Mouse (Mus musculus) intestine, postnatal 0 days (tissue): ENCODE data around the gene Runx1. TPM values are rescaled to one million over a fixed set of nuclear protein-coding genes. Genes with fewer than 3 reads are reported as not detected.

Source experiments
- ATAC-seq: fragments of 200-750 bp; cut with Nextera tagmentation; 2 replicates; pipeline ENCODE4 v1.8.0; 2017; ENCODE audit warnings: mild to moderate bottlenecking, moderate TSS enrichment, moderate library complexity
- H3K27ac ChIP-seq: fragments of 300-500 bp; sonication (generic); 2 replicates; pipeline ENCODE4 v1.5.1; 2014; ENCODE audit warnings: mild to moderate bottlenecking, low read depth, low read length, moderate library complexity
- H3K27me3 ChIP-seq: fragments of 300-500 bp; sonication (generic); replicated peaks from 2 replicates; pipeline ENCODE4 v1.6.1; 2014; ENCODE audit warnings: low read length, mixed read lengths; ENCODE audit not compliant: control insufficient read depth, insufficient read depth
- H3K36me3 ChIP-seq: fragments of 300-500 bp; sonication (generic); 2 replicates; pipeline ENCODE4 v1.6.1; 2014; ENCODE audit warnings: mild to moderate bottlenecking, moderate library complexity; ENCODE audit not compliant: control insufficient read depth, insufficient read depth
- H3K4me1 ChIP-seq: fragments of 300-500 bp; sonication (generic); replicated peaks from 2 replicates; pipeline ENCODE4 v1.6.1; 2014; ENCODE audit warnings: antibody characterized with exemption, low read length, mixed read lengths; ENCODE audit not compliant: control insufficient read depth, insufficient read depth
- H3K4me2 ChIP-seq: fragments of 300-500 bp; sonication (generic); replicated peaks from 2 replicates; pipeline ENCODE4 v1.6.1; 2014; ENCODE audit warnings: low read depth, mild to moderate bottlenecking, moderate library complexity
- H3K4me3 ChIP-seq: fragments of 300-500 bp; sonication (generic); 2 replicates; pipeline ENCODE4 v1.5.1; 2014; ENCODE audit warnings: low read depth, low read length
- H3K9ac ChIP-seq: fragments of 300-500 bp; sonication (generic); 2 replicates; pipeline ENCODE4 v1.6.1; 2014; ENCODE audit warnings: mild to moderate bottlenecking, low read depth, low read length
- H3K9me3 ChIP-seq: fragments of 300-500 bp; sonication (generic); 2 replicates; pipeline ENCODE4 v1.6.1; 2016; ENCODE audit warnings: mixed run types; ENCODE audit not compliant: control insufficient read depth
- CTCF ChIP-seq: sonication (generic); IDR thresholded peaks from 2 replicates; pipeline ENCODE4 v1.5.1; 2016; ENCODE audit warnings: low read depth, mild to moderate bottlenecking, control low read depth, antibody characterized with exemption, moderate library complexity
- WGBS: fragments of 180-500 bp; shearing (Covaris S2); extraction: QIAGEN DNeasy Blood & Tissue Kit; methylation state at CpG from one replicate; pipeline ENCODE4 v1.1.7; 2014; 5-methylcytosine and 5-hydroxymethylcytosine counted together
- polyA plus RNA-seq: library from polyadenylated mRNA; unstranded; fragments of >200 nt; fragmentation: Nextera tagmentation; extraction: Ambion mirVana; gene quantifications from 2 replicates; pipeline ENCODE4 v1.2.1, GENCODE M21; 2015

The Runx1 gene
- polyA plus RNA-seq, 1 experiment from 2014 or later, result 1.7 TPM

DNA sequence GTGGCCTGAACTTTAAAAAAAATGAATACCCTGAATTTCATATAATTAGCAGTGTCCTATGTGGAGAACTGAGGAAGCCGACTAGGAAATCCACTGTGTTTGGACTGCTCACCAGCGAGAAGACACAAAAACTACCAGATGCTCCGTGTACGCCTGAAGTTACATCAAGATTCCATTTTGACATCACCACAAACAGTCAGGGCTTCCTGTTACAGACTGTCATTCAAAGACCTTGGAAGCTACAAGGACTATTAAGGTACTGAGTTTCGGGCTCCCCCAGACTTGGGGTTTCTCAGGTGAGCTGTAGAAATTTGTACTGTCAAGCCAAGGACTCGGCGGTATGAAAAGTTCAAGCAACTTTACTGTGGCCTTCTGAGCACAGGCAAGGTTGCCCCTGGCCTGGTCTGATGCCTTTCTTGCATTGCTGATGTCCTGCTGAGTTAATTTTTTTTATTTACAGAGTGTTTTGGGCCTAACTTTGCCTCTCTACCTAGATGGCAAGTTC, 22.8 kb downstream of the Runx1 start:
- Histone ChIP-seq H3K4me2 (no peak overlapping the region), H3K27ac (no peak overlapping the region), H3K36me3 (no peaks in the 10 kb centered on the region), H3K27me3 (no peaks in the 10 kb centered on the region; the same call in 1 of the 2 replicates), H3K9ac (no peak overlapping the region), H3K4me3 (no peak overlapping the region), H3K9me3 (no peaks in the 10 kb centered on the region), H3K4me1 (no peaks in the 10 kb centered on the region)
- no peak for TF ChIP-seq CTCF
- 82% methylated on average over 7 of the region's 7 CpGs for WGBS
- no peak for ATAC-seq

DNA sequence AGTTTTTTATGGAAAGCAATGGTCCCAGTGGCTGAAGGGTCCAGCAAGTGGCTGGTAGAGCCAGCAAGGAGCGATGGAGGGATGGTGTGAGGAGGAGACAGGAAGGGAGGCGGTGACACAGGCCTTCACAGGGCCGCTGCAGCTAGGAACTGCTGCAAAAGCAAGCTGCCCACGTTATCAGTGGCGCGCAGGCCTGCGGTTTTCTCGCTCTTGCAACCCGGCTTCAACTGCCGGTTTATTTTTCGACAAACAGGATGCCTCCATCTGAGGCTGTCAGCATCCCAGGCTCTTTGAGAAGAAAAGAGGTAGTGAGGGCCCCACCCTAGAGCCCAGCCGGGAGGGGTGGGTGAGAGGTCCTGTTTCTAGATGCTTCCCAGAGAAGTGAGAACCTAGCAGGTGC, 24.4 kb downstream of the Runx1 start:
- Histone ChIP-seq H3K27ac (no peak overlapping the region), H3K4me1 (no peaks in the 10 kb centered on the region), H3K27me3 (no peaks in the 10 kb centered on the region), H3K9ac (no peak overlapping the region), H3K4me2 (no peak overlapping the region), H3K36me3 (no peaks in the 10 kb centered on the region), H3K9me3 (no peaks in the 10 kb centered on the region), H3K4me3 (no peak overlapping the region)
- 79% methylated on average over 12 of the region's 12 CpGs for WGBS
- TF ChIP-seq CTCF, result no peak
- ATAC-seq, result no peak

DNA sequence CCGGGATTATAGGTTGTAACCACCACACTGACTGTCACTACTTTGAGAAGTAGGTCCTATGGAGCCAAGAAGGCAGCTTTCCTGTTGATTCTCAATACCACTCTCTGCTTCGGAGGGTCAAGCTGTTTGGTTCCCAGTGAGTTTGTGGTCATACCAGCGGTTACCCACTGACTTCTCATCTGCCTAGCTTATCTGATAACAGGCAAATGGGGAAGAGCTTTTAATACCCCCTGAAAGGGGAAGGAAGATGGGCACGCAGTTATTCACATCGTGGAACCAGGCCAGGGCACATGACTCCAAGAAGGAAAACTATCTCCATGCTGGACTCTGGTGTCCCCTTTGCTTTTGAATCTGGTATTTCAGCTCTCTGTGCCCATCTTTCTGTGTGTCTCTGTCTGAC, 25.1 kb downstream of the Runx1 start:
- no peaks in the 10 kb centered on the region for H3K27me3 ChIP-seq
- no peak for ATAC-seq

DNA sequence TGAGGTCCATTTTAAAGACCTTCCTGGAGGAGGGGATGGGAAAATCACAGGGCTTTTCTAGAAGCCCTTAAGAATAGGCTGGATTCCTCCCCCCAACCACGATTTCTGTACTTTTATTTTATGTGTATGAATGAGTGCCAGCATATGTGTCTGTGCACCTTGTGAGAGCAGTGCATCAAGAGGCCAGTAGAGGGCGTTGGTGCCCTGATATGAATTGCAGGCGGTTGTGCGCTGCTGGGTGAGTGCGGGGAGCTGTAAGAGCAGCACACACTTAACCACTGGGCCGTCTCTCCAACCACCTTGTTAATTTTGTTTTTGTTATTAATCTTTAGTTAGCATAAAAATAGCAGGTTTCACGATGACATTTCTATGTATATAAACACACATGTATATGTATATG, 26.0 kb downstream of the Runx1 start:
- ATAC-seq, result no peak
- H3K4me2 ChIP-seq, result no peak overlapping the region
- no peak overlapping the region for H3K9ac ChIP-seq
- no peaks in the 10 kb centered on the region for H3K27me3 ChIP-seq
- H3K9me3 ChIP-seq, result no peaks in the 10 kb centered on the region
- 86% methylated on average over 7 of the region's 7 CpGs for WGBS
- no peaks in the 10 kb centered on the region for H3K36me3 ChIP-seq
- no peak overlapping the region for H3K27ac ChIP-seq
- H3K4me3 ChIP-seq, result no peak overlapping the region
- H3K4me1 ChIP-seq, result no peaks in the 10 kb centered on the region
- peak; percentile 15; the same call in 1 of the 2 replicates for TF ChIP-seq CTCF

More for the DNA sequence above, 25.1 kb downstream of the Runx1 start:
- Histone ChIP-seq H3K4me1 (no peaks in the 10 kb centered on the region), H3K4me3 (no peak overlapping the region), H3K27ac (no peak overlapping the region), H3K9me3 (no peaks in the 10 kb centered on the region), H3K4me2 (no peak overlapping the region), H3K36me3 (no peaks in the 10 kb centered on the region), H3K9ac (no peak overlapping the region)
- WGBS, result 85% methylated on average over 5 of the region's 5 CpGs
- TF ChIP-seq CTCF, result no peak

DNA sequence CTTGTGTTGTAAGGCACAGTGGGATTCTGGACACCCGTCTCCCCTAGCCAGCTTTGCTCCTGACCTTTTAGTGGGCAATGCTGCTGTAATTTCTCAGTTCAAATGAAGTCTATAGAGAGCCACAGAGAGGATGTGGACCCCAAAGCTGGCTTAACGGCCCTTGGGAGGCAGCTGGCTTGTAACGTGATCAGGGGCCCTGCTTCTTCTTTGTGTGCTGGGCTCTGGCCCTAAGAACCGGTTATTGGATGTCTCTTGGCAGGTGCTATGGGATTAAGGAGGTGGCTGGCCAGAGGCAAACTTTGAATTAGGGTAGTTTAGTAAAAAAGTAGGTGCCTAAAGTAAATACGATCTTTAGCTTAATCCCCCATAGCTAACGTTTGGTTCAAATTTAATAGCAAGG, 31.8 kb downstream of the Runx1 start:
- H3K9ac ChIP-seq, result no peak overlapping the region
- no peaks in the 10 kb centered on the region for H3K9me3 ChIP-seq
- no peak for TF ChIP-seq CTCF
- no peaks in the 10 kb centered on the region for H3K36me3 ChIP-seq
- no peaks in the 10 kb centered on the region for H3K27me3 ChIP-seq
- no peaks in the 10 kb centered on the region for H3K4me1 ChIP-seq
- H3K27ac ChIP-seq, result no peak overlapping the region
- 50% methylated on average over 6 of the region's 6 CpGs for WGBS
- no peak for ATAC-seq
- H3K4me2 ChIP-seq, result no peak overlapping the region
- no peak overlapping the region for H3K4me3 ChIP-seq

DNA sequence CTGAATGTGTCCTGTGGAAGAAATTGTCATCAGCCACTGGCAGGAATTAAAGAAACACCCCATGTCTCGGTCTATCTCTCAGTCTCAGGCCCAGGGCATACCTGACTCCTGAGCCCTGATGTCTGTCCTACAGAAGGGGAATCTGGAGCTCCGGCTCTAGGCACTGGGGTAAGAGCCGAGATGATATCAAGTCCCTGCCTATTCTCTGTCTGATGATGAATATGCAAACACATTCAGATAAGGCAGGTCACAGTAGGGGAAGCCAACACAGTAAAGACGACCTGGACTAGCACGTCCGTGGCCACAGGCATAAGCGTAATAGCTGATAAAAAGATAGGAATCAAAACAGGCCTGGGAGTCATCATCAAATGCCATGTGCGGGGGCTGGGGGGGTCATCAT, 32.2 kb downstream of the Runx1 start:
- no peaks in the 10 kb centered on the region for H3K36me3 ChIP-seq
- H3K4me2 ChIP-seq, result no peak overlapping the region
- no peak for ATAC-seq
- TF ChIP-seq CTCF, result no peak
- H3K9ac ChIP-seq, result no peak overlapping the region
- no peaks in the 10 kb centered on the region for H3K9me3 ChIP-seq
- no peak overlapping the region for H3K27ac ChIP-seq
- H3K4me1 ChIP-seq, result no peaks in the 10 kb centered on the region
- WGBS, result 67% methylated on average over 8 of the region's 8 CpGs
- no peaks in the 10 kb centered on the region for H3K27me3 ChIP-seq
- H3K4me3 ChIP-seq, result no peak overlapping the region

DNA sequence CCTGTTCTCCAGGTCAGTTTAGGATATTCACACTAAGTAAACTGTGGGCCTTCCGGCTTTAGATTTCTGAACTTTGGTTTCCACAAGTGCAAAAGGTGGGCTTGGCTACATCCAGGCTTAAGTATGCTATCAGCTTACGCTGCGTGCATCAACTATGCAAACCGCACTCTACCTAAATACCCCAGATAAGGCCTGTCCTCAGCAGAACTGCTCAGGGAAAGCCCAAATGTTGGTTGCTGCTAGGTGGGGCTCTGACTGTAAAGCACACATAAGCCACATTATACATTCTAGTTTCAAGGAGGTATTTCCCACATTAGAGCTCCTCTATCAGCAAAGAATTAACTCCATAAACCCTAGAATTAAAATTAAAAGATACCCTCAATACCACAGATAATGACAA, 33.0 kb downstream of the Runx1 start:
- H3K9ac ChIP-seq, result no peak overlapping the region
- WGBS, result 60% methylated on average over 4 of the region's 4 CpGs
- H3K4me3 ChIP-seq, result no peak overlapping the region
- H3K4me1 ChIP-seq, result no peaks in the 10 kb centered on the region
- no peaks in the 10 kb centered on the region for H3K36me3 ChIP-seq
- H3K9me3 ChIP-seq, result no peaks in the 10 kb centered on the region
- TF ChIP-seq CTCF, result no peak
- no peaks in the 10 kb centered on the region for H3K27me3 ChIP-seq
- H3K4me2 ChIP-seq, result no peak overlapping the region
- ATAC-seq, result no peak
- no peak overlapping the region for H3K27ac ChIP-seq
